Mouse (Mus musculus) stomach, postnatal 0 days (tissue): ENCODE data around the gene Qk. TPM values are rescaled to one million over a fixed set of nuclear protein-coding genes. Genes with fewer than 3 reads are reported as not detected.

ENCODE experiments used
- ATAC-seq: fragments of 200-750 bp; cut with Nextera tagmentation; 2 replicates; pipeline ENCODE4 v1.8.0; 2017; ENCODE audit not compliant: low FRiP score, low TSS enrichment
- DNase-seq: peaks from one replicate; pipeline ENCODE4 v3.0.0-alpha.2; 2016; ENCODE audit warnings: low spot score
- H3K27ac ChIP-seq: fragments of 300-500 bp; sonication (generic); replicated peaks from 2 replicates; pipeline ENCODE4 v1.5.1; 2014; ENCODE audit warnings: mild to moderate bottlenecking, control low read depth
- H3K27me3 ChIP-seq: fragments of 300-500 bp; sonication (generic); 2 replicates; pipeline ENCODE4 v1.6.1; 2014; ENCODE audit warnings: low read length; ENCODE audit not compliant: control insufficient read depth, insufficient read depth
- H3K36me3 ChIP-seq: fragments of 300-500 bp; sonication (generic); 2 replicates; pipeline ENCODE4 v1.6.1; 2014; ENCODE audit warnings: low read length, mixed read lengths; ENCODE audit not compliant: control insufficient read depth, insufficient read depth
- H3K4me1 ChIP-seq: fragments of 300-500 bp; sonication (generic); replicated peaks from 2 replicates; pipeline ENCODE4 v1.6.1; 2014; ENCODE audit warnings: antibody characterized with exemption; ENCODE audit not compliant: control insufficient read depth, insufficient read depth
- H3K4me2 ChIP-seq: fragments of 300-500 bp; sonication (generic); replicated peaks from 2 replicates; pipeline ENCODE4 v1.6.1; 2014; ENCODE audit warnings: low read depth, mild to moderate bottlenecking, control low read depth, moderate library complexity
- H3K4me3 ChIP-seq: fragments of 300-500 bp; sonication (generic); 2 replicates; pipeline ENCODE4 v1.5.1; 2014; ENCODE audit warnings: low read depth, low read length, control low read depth
- H3K9ac ChIP-seq: fragments of 300-500 bp; sonication (generic); 2 replicates; pipeline ENCODE4 v1.6.1; 2014; ENCODE audit warnings: mild to moderate bottlenecking, low read length, control low read depth, mixed read lengths
- H3K9me3 ChIP-seq: fragments of 300-500 bp; sonication (generic); 2 replicates; pipeline ENCODE4 v1.6.1; 2016; ENCODE audit warnings: low read length; ENCODE audit not compliant: control insufficient read depth
- CTCF ChIP-seq: IDR thresholded peaks from 2 replicates; pipeline ENCODE4 v1.5.1; 2016; ENCODE audit warnings: antibody characterized with exemption, low read depth, mild to moderate bottlenecking, moderate library complexity
- EP300 ChIP-seq: optimal IDR thresholded peaks from 2 replicates; pipeline ENCODE3; 2016; ENCODE audit warnings: antibody characterized with exemption
- WGBS: fragments of 180-500 bp; shearing (Covaris S2); extraction: QIAGEN DNeasy Blood & Tissue Kit; methylation state at CpG from one replicate; pipeline ENCODE4 v1.1.7; 2014; 5-methylcytosine and 5-hydroxymethylcytosine counted together
- polyA plus RNA-seq: library from polyadenylated mRNA; unstranded; fragments of >200 nt; fragmentation: Nextera tagmentation; extraction: Ambion mirVana; gene quantifications from 2 replicates; pipeline ENCODE4 v1.2.1, GENCODE M21; 2015

Gene Qk
- polyA plus RNA-seq, 1 experiment from 2014 or later = 9.7 TPM

GRCm38 (mm10) chr17:10328544-10329100 lies 9.0 kb upstream of the Qk start:
- Histone ChIP-seq H3K9ac (no peak overlapping the region), H3K4me3 (no peak overlapping the region), H3K4me1 (no peaks in the 10 kb centered on the region), H3K27ac (no peak overlapping the region), H3K27me3 (no peaks in the 10 kb centered on the region), H3K9me3 (no peaks in the 10 kb centered on the region), H3K36me3 (no peaks in the 10 kb centered on the region), H3K4me2 (no peak overlapping the region)
- DNase-seq = no peak
- 89% methylated on average over 9 of the region's 9 CpGs for WGBS
- no peak for ATAC-seq
- TF ChIP-seq CTCF = no peak
- TF ChIP-seq EP300 = no peak

GRCm38 (mm10) chr17:10327584-10328210 lies 8.0 kb upstream of the Qk start:
- no peak overlapping the region for H3K27ac ChIP-seq
- H3K27me3 ChIP-seq = no peaks in the 10 kb centered on the region
- no peaks in the 10 kb centered on the region for H3K36me3 ChIP-seq
- no peaks in the 10 kb centered on the region for H3K9me3 ChIP-seq
- H3K4me3 ChIP-seq = no peak overlapping the region
- DNase-seq (no peak), ATAC-seq (no peak)
- WGBS = 75% methylated on average over 5 of the region's 5 CpGs
- H3K9ac ChIP-seq = no peak overlapping the region
- no peak overlapping the region for H3K4me2 ChIP-seq
- TF ChIP-seq CTCF (no peak), EP300 (no peak)
- no peaks in the 10 kb centered on the region for H3K4me1 ChIP-seq

GRCm38 (mm10) chr17:10326596-10327045 lies 7.0 kb upstream of the Qk start:
- Histone ChIP-seq H3K27ac (no peak overlapping the region), H3K36me3 (no peaks in the 10 kb centered on the region), H3K4me1 (no peaks in the 10 kb centered on the region), H3K27me3 (no peaks in the 10 kb centered on the region), H3K9me3 (no peaks in the 10 kb centered on the region), H3K9ac (no peak overlapping the region), H3K4me3 (no peak overlapping the region), H3K4me2 (no peak overlapping the region)
- ATAC-seq (peak; percentile 53; the same call in 1 of the 2 replicates), DNase-seq (no peak)
- TF ChIP-seq EP300 = no peak
- TF ChIP-seq CTCF = peak; percentile 40
- 63% methylated on average over 3 of the region's 3 CpGs for WGBS

- Histone ChIP-seq H3K4me2 (no peak overlapping the region), H3K4me3 (no peak overlapping the region), H3K4me1 (no peaks in the 10 kb centered on the region), H3K9ac (no peak overlapping the region), H3K27me3 (no peaks in the 10 kb centered on the region), H3K9me3 (no peaks in the 10 kb centered on the region), H3K36me3 (no peaks in the 10 kb centered on the region), H3K27ac (no peak overlapping the region)
- no peak for DNase-seq
- no peak for ATAC-seq
- 93% methylated on average over 4 of the region's 4 CpGs for WGBS
- TF ChIP-seq EP300 (no peak), CTCF (no peak)
Observed at GRCm38 (mm10) chr17:10325921-10326320, 6.3 kb upstream of the Qk start.

GRCm38 (mm10) chr17:10321754-10322153 lies 2.1 kb upstream of the Qk start:
- no peak overlapping the region for H3K9ac ChIP-seq
- no peaks in the 10 kb centered on the region for H3K36me3 ChIP-seq
- no peak for TF ChIP-seq EP300
- no peak overlapping the region for H3K4me3 ChIP-seq
- H3K4me2 ChIP-seq = no peak overlapping the region
- H3K27me3 ChIP-seq = no peaks in the 10 kb centered on the region
- H3K4me1 ChIP-seq = no peaks in the 10 kb centered on the region
- no peak for DNase-seq
- no peak for ATAC-seq
- WGBS = 83% methylated on average over 4 of the region's 4 CpGs
- H3K27ac ChIP-seq = no peak overlapping the region
- H3K9me3 ChIP-seq = no peaks in the 10 kb centered on the region

GRCm38 (mm10) chr17:10321092-10321491 lies 1.4 kb upstream of the Qk start:
- Histone ChIP-seq H3K4me1 (no peaks in the 10 kb centered on the region), H3K27ac (no peak overlapping the region), H3K27me3 (no peaks in the 10 kb centered on the region), H3K36me3 (no peaks in the 10 kb centered on the region), H3K4me2 (no peak overlapping the region), H3K9ac (no peak overlapping the region), H3K9me3 (no peaks in the 10 kb centered on the region), H3K4me3 (no peak overlapping the region)
- WGBS = 58% methylated on average over 1 of the region's 1 CpGs
- DNase-seq (no peak), ATAC-seq (no peak)
- TF ChIP-seq CTCF = no peak
- TF ChIP-seq EP300 = no peak
